Mouse (Mus musculus): ENCODE measurements at regions not wholly inside any gene's neighbourhood (a gene's known extent, or its start where the extent isn't known, plus 50 kb on each side); places are given as distances from the start of the nearest gene placed in this dataset.

- no peak for DNase-seq (ENCODE audit: low spot score)
These were observed 89.5 kb upstream of the Cdkn2b start for GRCm38 (mm10) chr4:89400342-89400741.

- no peak for DNase-seq (ENCODE audit: low spot score)
These were observed 88.4 kb upstream of the Cdkn2b start for GRCm38 (mm10) chr4:89399277-89399676.

DNA sequence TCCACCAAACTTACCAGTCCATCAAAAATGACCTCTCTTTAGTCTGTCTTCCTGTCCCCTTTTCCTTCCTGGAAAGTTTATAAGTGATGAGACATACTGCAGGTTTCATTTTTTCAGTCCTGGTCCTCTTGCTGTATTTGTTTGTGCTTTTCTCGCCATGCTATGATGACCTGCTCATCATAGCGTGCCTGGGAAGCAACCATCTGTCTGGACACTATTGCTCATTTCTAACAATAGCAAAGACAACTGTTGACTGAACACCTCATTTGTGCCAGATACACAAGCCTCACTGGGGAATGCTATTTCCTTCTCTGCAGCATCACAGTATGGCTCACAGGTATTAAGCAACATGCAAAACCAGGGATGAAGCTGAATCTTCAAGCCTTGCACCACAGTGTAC lies 85.2 kb upstream of the Cdkn2b start:
- DNase-seq (ENCODE audit: low spot score) = no peak

DNA sequence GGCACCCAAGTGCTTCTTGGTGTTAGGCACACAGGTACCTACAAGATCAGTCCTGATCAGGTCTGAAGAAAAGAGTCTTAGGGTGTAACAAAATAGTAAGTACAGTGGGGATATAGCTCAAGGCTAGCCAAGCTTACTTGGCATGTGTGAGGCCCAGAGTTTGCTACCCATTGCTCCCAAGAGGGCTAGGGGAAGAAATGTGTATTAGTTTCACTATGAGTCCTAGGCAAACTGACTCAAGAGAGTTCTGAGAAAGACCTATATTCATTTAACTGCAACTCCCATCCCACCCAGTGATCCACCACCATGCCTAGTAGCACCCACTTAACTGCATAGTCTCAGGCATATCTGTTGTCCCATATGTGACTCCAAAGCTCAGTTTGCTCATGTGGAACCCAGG lies 84.5 kb upstream of the Cdkn2b start:
- DNase-seq (ENCODE audit: low spot score) = no peak

- no peak for DNase-seq (ENCODE audit: low spot score)
These were observed 82.4 kb upstream of the Cdkn2b start for GRCm38 (mm10) chr4:89393251-89393711.

DNA sequence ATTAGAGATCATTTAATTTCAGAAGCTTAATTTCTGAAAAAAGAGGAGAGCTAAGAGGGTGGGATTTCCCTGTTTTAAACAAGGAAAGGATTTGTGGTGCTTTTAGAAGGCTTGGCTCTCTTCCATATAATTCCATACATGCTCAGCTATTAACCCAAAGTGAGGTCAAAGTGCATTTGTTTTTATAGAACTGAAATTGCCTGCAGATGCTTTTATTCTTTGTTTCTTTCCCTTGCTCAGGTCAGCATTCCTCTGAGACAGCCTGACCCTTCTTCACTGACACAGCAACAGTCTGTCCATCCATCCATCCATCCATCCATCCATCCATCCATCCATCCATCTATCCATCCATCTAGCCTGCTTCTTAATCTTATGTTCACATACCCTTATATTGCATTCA lies 82.0 kb upstream of the Cdkn2b start:
- DNase-seq (ENCODE audit: low spot score) = no peak

GRCm38 (mm10) chr4:89391463-89392308 lies 80.8 kb upstream of the Cdkn2b start:
- DNase-seq (ENCODE audit: low spot score) = no peak

DNA sequence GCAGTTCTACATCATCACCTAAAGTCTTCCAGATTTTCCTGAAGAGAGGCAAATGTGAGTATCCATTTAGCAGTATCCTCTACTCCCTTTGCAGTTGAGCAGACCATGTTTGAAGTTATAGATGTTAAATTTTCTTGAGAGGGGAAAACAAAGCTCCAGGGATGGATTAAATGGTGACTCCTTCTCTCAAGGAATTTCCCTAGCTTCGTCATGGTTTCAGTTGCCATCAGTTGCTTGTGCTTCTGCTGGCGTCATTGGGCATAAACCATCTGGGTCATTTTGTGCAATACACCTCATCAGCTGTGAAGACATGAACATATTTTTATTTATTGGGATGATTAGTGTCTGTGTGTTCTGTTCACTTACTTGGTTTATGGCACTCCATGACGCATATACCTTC lies 72.7 kb upstream of the Cdkn2b start:
- DNase-seq (ENCODE audit: low spot score) = no peak

GRCm38 (mm10) chr4:89382434-89382976 lies 71.7 kb upstream of the Cdkn2b start:
- no peak for DNase-seq (ENCODE audit: low spot score)

GRCm38 (mm10) chr4:89381763-89382162 lies 70.9 kb upstream of the Cdkn2b start:
- no peak for DNase-seq (ENCODE audit: low spot score)

- DNase-seq (ENCODE audit: low spot score) = no peak
These were observed 70.2 kb upstream of the Cdkn2b start for GRCm38 (mm10) chr4:89381077-89381476.

- DNase-seq (ENCODE audit: low spot score) = no peak
These were observed 69.6 kb upstream of the Cdkn2b start for GRCm38 (mm10) chr4:89380330-89380945.

- DNase-seq (ENCODE audit: low spot score) = no peak
These were observed 68.9 kb upstream of the Cdkn2b start for GRCm38 (mm10) chr4:89379622-89380329.

DNA sequence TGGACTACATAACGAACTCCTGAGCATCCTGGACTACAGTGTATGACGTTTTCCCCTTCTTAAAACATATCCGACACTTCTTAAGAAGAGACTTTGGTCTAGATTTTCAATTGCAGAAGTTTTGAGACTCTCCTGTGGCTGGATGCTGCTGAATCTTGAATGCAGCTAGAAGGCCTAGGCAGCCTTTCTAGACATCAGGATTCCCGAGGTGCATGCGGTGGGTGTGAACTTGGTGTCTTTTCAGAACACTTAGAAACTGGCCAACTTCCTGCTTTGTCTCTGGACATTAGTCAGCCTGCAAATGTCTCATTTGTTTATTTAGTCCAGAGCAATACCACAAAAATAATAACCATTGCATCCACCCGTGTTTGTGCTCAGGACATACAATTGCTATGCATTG lies 61.8 kb upstream of the Cdkn2b start:
- no peak for DNase-seq (ENCODE audit: low spot score)

DNA sequence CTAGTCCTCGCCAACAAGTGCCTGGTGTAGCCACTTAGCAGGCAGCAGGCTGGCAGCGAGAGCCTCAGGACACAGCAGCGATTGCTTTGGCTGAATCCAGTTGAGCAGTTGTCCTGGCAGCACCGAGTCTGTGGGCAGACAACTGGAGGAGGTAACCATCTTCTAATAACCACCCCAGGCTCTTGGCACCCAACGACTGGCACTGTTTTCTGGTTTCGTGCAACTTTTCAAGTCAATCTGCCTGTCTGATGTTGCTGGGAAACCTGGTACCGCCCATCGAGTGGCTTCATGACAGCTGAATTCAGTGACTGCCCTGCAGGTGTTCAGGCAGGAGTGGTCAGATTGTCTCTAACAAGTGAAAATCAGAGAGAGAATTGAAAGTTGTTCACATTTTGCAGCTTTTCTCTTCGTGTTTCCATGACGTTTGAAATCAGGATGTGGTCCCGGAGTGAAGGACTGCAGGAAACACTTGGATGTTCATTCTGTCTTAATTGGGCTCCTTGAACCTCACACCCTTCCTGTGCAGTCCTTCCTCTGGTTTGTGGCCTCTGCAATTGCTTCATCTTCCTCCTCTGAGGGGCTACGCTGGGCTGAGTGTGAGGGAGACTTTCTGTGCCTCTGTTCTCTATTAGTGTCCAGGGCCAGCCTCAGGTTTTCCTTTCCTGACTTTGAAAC lies 58.1 kb upstream of the Cdkn2b start:
- DNase-seq (ENCODE audit: low spot score) = no peak

DNA sequence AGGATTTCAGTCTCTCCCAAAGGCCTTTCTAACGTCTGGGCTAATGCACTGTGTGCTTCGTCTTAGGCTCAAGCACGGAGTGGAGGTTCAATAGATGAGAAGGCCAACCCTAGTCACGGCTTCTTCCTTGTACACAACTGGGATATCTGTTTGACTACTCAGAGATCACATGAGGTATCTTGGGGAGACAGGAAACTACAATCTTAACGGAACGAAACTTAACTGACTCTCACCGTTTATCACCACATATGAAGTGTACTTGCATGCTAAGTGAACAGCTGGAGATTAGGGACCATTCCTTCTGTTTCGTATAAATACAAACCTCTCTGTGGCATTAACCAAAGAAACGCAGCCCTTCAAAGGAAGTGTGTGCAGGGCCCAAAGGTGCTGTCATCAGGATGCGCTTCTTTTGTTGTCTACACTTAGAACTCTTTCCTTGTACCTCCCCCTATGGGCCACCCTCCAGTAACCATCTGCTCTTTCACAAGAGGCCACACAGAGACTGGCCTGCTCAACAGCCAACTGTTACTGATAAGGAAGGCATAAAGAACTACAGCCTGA lies 55.8 kb upstream of the Cdkn2b start:
- no peak for DNase-seq (ENCODE audit: low spot score)

DNA sequence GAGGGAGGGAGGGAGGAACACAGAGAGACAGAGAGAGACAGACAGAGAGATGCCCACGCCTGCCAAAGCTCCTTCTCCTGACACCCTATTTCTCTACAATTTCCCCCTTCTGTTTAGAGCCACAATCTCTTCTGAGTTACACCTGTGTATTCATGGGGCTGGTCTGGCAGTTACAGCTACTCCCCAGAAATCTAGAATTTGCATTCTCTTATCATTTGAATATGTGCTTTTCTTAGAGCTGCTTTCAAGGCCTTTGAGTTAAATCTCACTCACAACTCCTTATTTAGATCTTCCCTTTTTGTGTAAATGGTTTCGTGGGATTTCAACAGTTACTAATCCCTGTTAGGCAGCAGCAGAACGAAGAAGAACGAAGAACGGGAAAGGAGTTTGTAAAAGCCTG lies 55.0 kb upstream of the Cdkn2b start:
- no peak for DNase-seq (ENCODE audit: low spot score)

- DNase-seq (ENCODE audit: low spot score) = no peak
These were observed 52.4 kb upstream of the Cdkn2b start for GRCm38 (mm10) chr4:89363150-89363683.

- no peak for DNase-seq (ENCODE audit: low spot score)
These were observed 51.8 kb upstream of the Cdkn2b start for GRCm38 (mm10) chr4:89362650-89363049.

- DNase-seq (ENCODE audit: low spot score) = no peak
These were observed 50.5 kb upstream of the Cdkn2b start for GRCm38 (mm10) chr4:89361316-89361715.

All from ovary, postnatal 14 days (tissue).